Mouse (Mus musculus) G1E-ER4 (cell line): ENCODE data around the gene Stmnd1. TPM values are rescaled to one million over a fixed set of nuclear protein-coding genes. Genes with fewer than 3 reads are reported as not detected.

Experiments used
- GATA1 ChIP-seq: IDR thresholded peaks from one replicate; pipeline ENCODE4 v1.8.0; 2012; ENCODE audit warnings: low read length, inconsistent platforms
- polyA plus RNA-seq: library from polyadenylated mRNA; stranded (reverse); fragments of >175 nt; gene quantifications from 2 replicates; pipeline ENCODE4 v1.2.3, GENCODE M21; 2012

Gene Stmnd1
- not detected in 2 replicates for polyA plus RNA-seq

DNA sequence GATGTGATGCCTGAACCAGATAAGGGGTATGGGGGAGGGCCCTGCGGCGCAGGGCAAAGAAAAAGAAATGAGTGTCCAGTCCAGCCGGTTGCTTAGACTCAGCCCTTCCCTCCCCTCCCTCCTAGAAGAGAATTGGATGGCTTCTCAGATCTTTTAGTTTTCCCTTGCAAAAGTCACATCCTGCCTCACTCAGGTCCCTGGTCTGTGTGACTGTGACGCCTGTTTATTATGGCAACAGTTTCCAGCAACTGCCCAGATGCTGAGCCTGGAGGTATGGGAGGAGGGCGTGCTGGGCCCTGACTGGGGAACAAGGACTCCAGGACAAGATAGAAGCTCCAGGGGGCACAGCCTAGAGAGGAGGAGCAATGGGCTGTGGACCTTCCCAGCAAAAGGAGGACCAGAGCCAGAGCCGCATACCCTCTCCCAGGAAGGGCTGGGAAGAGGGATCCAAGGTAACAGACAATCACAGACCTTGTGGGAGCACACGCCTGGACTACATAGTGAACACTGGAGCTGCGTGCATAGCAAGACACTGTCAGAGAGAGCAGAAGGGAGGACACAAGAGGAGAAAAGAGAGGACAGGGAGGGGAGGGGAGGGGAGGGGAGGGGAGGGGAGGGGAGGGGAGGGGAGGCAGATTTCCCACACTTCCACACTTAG is at the start of gene Stmnd1:
TSS of gene Stmnd1 (plus strand) at position 269 of the 658 bp plus-strand sequence.
- TF ChIP-seq GATA1: no peak

DNA sequence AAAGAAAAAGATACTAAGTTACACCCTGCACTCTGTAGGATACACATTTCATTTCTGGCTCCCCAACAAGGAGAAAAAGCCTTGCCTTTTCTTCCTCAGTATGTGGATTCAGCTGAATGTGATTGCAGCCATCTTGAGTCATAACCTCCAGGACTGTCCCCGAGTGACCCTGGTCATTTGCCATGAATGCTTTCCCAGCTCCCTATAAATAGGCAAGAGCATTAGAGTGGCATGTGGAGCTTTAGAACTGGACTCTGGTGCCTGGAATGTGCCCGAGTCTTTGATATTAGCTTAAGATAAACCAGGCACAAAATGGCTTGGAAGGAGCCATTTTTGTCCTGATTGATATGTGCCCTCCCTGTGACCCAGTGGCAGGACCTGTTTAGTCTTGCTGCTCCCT is 46.6 kb upstream of the Stmnd1 start:
- no peak for TF ChIP-seq GATA1

DNA sequence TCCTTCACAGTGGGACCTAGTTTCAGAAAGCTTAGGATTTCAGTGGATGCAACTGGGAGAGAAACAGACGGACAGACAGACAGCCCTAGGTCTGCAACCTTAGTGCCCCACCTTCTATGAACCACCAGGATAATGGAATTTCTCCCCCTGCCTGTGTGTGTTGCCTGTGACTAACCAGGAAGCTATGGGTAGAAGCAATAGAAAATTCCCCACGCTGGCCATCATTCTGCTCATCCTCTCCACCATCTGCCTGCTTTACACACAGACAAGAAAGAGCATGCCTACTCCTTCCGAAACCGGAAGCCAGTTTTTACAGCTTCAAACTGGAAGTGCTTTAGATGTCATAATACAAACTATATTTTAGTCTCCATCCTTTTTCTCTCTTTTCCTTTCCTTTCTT is 46.0 kb upstream of the Stmnd1 start:
- TF ChIP-seq GATA1: no peak

- TF ChIP-seq GATA1: no peak
Observed at GRCm38 (mm10) chr13:46231514-46232085, 41.9 kb upstream of the Stmnd1 start.

DNA sequence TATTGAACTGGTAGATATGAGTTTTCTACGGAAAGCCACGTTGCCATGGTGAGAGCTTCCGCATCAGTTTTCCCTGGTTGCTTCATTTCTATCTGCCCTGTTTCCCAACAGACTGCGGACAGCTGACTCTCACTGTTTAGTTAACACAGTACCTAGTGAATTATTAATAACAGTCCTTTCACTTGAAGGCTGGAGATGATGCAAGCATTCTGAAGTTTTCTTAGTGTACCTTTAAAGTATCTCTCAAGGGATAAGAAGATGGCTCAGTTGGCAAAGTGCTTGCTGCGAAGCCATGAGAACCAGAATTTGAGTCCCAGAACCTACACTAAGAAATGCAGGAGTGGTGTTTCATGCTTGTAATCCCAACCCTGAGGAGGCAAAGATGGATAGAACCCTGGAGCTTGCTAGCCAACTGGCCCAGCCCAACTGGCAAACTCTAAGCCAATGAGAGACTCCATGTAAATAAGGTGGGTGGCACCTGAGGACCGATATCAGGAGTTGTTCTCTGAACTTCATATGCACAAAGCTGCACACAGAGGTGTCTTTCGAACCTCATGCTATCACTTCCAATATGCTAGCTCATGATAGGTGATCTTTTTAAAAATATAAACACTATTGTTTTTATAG is 35.7 kb upstream of the Stmnd1 start:
- no peak for TF ChIP-seq GATA1

DNA sequence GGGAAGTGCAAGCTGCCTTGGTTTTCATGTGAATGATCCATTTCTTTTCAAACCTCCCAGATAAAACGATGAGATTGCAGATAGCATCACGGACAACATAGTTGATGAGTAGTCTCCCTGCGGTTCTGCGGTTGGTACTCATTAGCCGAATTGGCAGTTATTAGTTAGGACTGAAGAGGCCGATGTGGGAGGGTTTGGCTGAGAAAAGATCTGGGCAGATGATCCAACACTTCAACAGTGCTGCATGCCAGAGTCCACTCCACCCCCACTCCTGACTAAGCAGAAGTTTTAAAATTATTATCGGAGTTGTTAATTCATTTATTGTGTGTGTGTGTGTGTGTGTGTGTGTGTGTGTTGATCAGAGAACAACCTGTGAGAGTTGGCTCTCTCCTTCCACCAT is 34.7 kb upstream of the Stmnd1 start:
- TF ChIP-seq GATA1: no peak

DNA sequence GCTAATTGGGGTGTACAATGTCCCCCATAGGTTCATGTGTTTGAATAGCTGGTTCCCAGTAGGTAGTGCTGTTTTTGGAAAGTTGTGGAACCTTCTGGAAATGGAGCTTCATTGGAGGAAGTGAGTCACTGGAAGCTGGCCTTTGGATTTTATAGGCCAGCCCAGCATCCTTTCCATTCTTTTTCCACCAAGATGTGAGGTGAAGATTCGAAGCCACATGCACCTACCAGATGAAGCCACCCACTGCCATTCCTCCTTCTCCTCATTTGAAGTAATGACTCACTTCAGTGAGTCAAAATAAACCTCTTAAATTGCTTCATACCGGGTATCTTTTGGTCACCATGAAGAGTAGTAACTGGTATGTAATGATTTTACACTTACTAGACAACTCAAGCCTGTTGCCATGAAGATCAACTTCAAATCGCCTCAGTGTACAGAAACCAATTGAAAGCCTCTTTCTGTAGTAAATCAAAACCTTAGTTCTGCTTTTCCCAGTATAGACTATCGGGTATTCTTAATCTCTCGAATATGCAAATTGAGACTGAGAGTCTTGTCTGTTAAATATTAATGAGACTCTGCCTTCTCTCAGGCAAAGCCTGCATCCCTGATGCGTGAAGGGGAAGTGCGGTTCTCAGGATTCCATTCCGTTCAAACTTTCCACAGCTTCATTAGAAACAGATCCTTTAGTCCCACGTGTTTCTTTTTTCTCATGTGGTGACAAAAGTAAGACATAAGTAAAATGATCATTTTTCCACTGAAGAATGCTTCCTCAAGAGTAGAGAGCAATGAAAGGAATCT is 31.9 kb upstream of the Stmnd1 start:
- TF ChIP-seq GATA1: no peak

- no peak for TF ChIP-seq GATA1
Observed at GRCm38 (mm10) chr13:46253753-46254152, 19.8 kb upstream of the Stmnd1 start.

GRCm38 (mm10) chr13:46254171-46254570 is 19.4 kb upstream of the Stmnd1 start:
- no peak for TF ChIP-seq GATA1

DNA sequence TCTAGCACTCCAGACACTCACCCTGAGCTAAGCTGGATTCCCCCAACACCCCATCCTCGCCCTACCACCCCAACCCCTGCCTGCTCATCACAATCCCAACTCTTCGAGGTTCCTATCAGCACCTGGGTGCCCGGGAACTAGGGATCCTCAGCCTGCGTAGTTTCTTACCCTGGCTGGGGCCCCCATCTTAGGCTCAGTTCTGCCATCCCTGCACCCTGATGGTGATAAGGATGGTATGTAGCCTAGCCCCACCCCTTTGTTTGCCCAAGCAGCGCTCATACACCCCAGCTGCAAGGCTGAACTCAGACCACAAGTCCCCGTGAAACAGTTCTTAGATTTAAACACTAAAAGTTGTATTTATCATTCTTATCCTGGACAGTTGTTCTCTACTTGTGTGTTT is 17.9 kb upstream of the Stmnd1 start:
- no peak for TF ChIP-seq GATA1

DNA sequence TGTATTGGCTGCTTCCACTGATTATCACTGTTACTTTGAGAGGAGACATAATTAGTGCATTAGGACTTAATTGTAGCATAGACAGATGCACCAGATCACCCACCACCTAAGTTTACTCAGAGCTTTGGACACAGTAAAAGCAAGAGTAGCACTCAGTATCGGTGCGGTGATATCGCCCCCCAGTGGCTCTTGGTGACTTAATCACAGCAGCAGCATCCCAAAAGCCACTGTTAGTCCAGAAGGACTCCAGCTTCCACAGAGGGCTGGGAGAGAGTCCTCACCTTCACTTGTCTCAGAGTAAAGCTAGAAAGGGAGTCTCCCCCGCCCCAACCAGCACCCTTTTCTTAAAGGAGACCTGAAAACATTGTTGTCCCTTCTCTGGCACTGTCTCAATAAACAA is 15.7 kb upstream of the Stmnd1 start:
- TF ChIP-seq GATA1: no peak

GRCm38 (mm10) chr13:46259526-46259925 is 14.0 kb upstream of the Stmnd1 start:
- no peak for TF ChIP-seq GATA1

DNA sequence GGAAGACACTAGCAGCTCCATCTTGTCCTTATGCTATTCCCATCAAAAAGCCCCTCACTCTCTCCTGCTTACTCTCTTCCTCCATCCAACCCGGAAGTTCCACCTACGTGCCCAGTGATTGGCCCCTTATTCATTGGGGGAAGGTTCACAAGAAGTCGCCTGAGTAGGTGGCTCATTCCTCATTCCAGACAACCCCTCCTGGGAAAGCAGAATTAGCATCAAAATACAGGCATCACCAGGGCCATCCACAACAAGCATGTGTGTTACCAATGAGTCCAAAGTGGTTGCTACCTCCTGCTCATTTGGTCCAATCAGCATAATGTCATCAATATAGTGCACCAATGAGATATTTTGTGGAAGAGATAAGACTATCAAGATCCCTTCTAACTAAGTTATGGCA is 12.3 kb upstream of the Stmnd1 start:
- no peak for TF ChIP-seq GATA1

DNA sequence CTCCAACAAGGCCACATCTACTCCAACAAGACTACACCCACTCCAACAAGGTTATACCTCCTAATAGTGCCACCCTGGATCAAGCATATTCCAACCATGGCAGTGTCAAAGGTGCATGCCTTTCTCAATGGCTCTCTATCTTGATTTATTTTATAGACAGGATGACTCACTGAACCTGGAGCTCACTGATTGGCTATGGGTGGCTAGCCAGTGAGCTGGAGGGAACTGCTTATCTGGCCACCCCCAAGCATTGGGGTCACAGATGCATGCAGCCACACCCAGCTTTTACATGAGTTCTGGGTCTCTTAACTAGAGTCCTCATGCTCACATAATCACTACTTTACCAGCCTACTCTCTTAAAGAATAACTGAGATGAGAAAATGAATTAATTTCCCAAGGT is 5.7 kb upstream of the Stmnd1 start:
- no peak for TF ChIP-seq GATA1

- TF ChIP-seq GATA1: no peak
Observed at GRCm38 (mm10) chr13:46268341-46268740, 5.2 kb upstream of the Stmnd1 start.

DNA sequence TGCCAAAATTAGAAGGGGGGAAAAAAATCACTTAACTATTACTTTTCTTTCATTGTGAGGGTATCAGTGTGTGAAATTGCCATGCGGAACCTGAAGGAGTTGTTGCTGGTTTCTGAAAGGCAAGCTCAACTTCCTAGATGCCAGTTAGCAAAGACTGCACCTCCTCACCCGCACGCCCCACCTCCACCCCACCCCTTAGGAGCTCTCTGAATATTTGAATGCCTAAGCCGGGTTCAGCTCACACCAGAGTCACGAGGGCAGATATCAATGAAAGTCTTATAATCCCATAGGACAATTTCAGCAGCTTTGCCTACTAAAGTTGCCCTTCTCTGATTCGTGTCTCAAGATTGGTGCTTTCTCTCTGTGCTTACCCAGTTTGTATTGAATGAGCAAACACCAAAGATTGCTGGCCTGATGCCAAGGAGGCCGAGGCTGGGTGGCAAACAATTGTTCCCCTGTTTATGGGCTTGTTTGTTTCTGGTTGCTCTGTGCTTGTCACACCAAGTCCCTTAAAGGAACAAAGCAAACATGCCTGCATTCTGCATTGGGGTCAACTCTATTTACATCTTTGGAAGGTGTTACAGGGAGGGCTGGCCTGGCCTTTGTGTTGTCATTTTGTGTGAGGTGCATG is 4.6 kb upstream of the Stmnd1 start:
- no peak for TF ChIP-seq GATA1
